Comparison of ENCODE assay signal across 11 mouse cellular contexts in genomic region chr7:79505876-79506530, GRCm38 (mm10). TPM values are rescaled to one million over a fixed set of nuclear protein-coding genes. Genes with fewer than 3 reads are reported as not detected.
DNase-seq lines count a peak whose midpoint lies in the region; ATAC-seq and TF ChIP-seq lines count a peak whose summit lies in the region.
"Had no signal": no experiment of that assay in that cellular context is flagged by ENCODE, and none has a peak within 500 bp of the region (broad histone marks: within the 10 kb centered on the region; RNA-seq: fewer than 3 reads in every experiment).

No protein-coding gene starts in this region.

- H3K36me3 ChIP-seq in ES-E14 (ENCODE audit: control insufficient read depth, insufficient read depth, low read length, poor library complexity, severe bottlenecking) = no peaks in the 10 kb centered on the region; the same call in 1 of the 2 replicates
- peaks cover 62% of the 10 kb centered on the region for H3K36me3 ChIP-seq in forebrain, embryonic 13.5 days (ENCODE audit: poor library complexity, severe bottlenecking)
- H3K36me3 ChIP-seq in midbrain, embryonic 11.5 days (ENCODE audit: control insufficient read depth, insufficient read depth, low read length) = no peaks in the 10 kb centered on the region
- H3K36me3 ChIP-seq: liver, embryonic 13.5 days had no signal

- no peaks in the 10 kb centered on the region for H3K9me3 ChIP-seq in ES-E14 (ENCODE audit: control insufficient read depth, insufficient read depth, low read depth, low read length)
- H3K9me3 ChIP-seq in forebrain, embryonic 13.5 days (replicated peaks) = no peaks in the 10 kb centered on the region
- no peaks in the 10 kb centered on the region for H3K9me3 ChIP-seq in midbrain, embryonic 11.5 days (ENCODE audit: control insufficient read depth, low read length)
- H3K9me3 ChIP-seq: liver, embryonic 13.5 days had no signal

- peak overlapping the region; percentile 64 to 68; a peak in 2 of 4 replicates for H3K4me3 ChIP-seq in ES-E14 (ENCODE audit: insufficient read depth in 1 of 2, low read depth in 1 of 2, low read length in 2 of 2, poor library complexity in 1 of 2, severe bottlenecking in 1 of 2)
- H3K4me3 ChIP-seq in forebrain, embryonic 13.5 days = peak overlapping the region; percentile 99
- H3K4me3 ChIP-seq in midbrain, embryonic 11.5 days (ENCODE audit: low read depth, low read length) = peak overlapping the region; percentile 76

- peaks cover 0 to 12% of the 10 kb centered on the region in 2 experiments; a peak in 2 of 4 replicates for H3K4me1 ChIP-seq in ES-E14 (ENCODE audit: control insufficient read depth in 2 of 2, insufficient read depth in 2 of 2, low read length in 2 of 2, poor library complexity in 1 of 2)
- H3K4me1 ChIP-seq in forebrain, embryonic 13.5 days = peaks cover 60% of the 10 kb centered on the region
- peaks cover 51% of the 10 kb centered on the region for H3K4me1 ChIP-seq in midbrain, embryonic 11.5 days (ENCODE audit: control insufficient read depth, insufficient read depth, low read length)

- H3K9ac ChIP-seq in ES-E14 (ENCODE audit: insufficient read depth, low read depth, low read length, poor library complexity, severe bottlenecking) = no peak overlapping the region
- peak overlapping the region; percentile 100 for H3K9ac ChIP-seq in forebrain, embryonic 13.5 days
- H3K9ac ChIP-seq in midbrain, embryonic 11.5 days (ENCODE audit: low read length) = peak overlapping the region; percentile 97
- H3K9ac ChIP-seq: liver, embryonic 13.5 days had no signal

- H3K4me2 ChIP-seq in forebrain, embryonic 13.5 days = peak overlapping the region; percentile 99
- H3K4me2 ChIP-seq in midbrain, embryonic 11.5 days = peak overlapping the region; percentile 58

- ATAC-seq in forebrain, embryonic 13.5 days = peak; percentile 65
- ATAC-seq in midbrain, embryonic 11.5 days (ENCODE audit: low FRiP score) = peak; percentile 86
- no peak for ATAC-seq in megakaryocyte-erythroid progenitor cell, adult 5-6 weeks (replicated peaks; ENCODE audit: low FRiP score, low TSS enrichment, poor library complexity, severe bottlenecking)
- ATAC-seq: intestine, embryonic 16.5 days; Patski had no signal

- in situ Hi-C loops in ES-E14 (cut with MboI; ENCODE audit: low sequenced_read_pairs in 2 of 2, unreplicated experiment in 2 of 2) = no loop called here

- no peak overlapping the region for H3K27ac ChIP-seq in ES-E14 (ENCODE audit: insufficient read depth, low read depth, low read length, poor library complexity, severe bottlenecking)
- peak overlapping the region; percentile 100 for H3K27ac ChIP-seq in forebrain, embryonic 13.5 days
- H3K27ac ChIP-seq in midbrain, embryonic 11.5 days (ENCODE audit: low read depth, low read length) = peak overlapping the region; percentile 95
- H3K27ac ChIP-seq: liver, embryonic 13.5 days had no signal

- WGBS in forebrain, embryonic 13.5 days = under 1% methylated on average over 28 of the region's 28 CpGs
- under 1% methylated on average over 28 of the region's 28 CpGs for WGBS in midbrain, embryonic 11.5 days

- no peaks in the 10 kb centered on the region for H3K27me3 ChIP-seq in forebrain, embryonic 13.5 days
- H3K27me3 ChIP-seq in midbrain, embryonic 11.5 days (ENCODE audit: control insufficient read depth, insufficient read depth, low read length) = peaks cover 92% of the 10 kb centered on the region

- DNase-seq in ES-E14 (ENCODE audit: low read depth, low spot score) = no peak
- peak; percentile 66 for DNase-seq in cerebellum, adult 9-10 months
- peak; percentile 97 for DNase-seq in midbrain, embryonic 11.5 days (ENCODE audit: low spot score, missing footprints)
- no peak for DNase-seq in thymus, postnatal 0 days (ENCODE audit: low spot score)
- DNase-seq in urinary bladder, adult 2 months (ENCODE audit: low spot score) = no peak
- DNase-seq: gastrocnemius, postnatal 14 days; liver, embryonic 13.5 days had no signal

TF ChIP-seq in ES-E14, 5 proteins besides CTCF, POLR2A, EP300 and RAD21:
- no peak for TF ChIP-seq ZC3H11A (IDR thresholded peaks at IDR 0.05; ENCODE audit: borderline replicate concordance, low read depth, low read length)

RNA-seq across cellular contexts. Expression of gene Polg, which starts 39.8 kb away (rescaled TPM):
- 163 and 240 TPM in 2 replicates for total RNA-seq in ES-E14 (2012; rRNA removed)
- polyA plus RNA-seq in forebrain, embryonic 13.5 days (2015; fragmentation: Nextera tagmentation; extraction: Ambion mirVana) = 29.7 and 30.4 TPM in 2 replicates
- polyA plus RNA-seq in midbrain, embryonic 11.5 days (2014; fragmentation: Nextera tagmentation; extraction: Ambion mirVana) = 24.0 and 26.7 TPM in 2 replicates
- total RNA-seq in megakaryocyte-erythroid progenitor cell, adult 5-6 weeks (2014; fragmentation: Nextera tagmentation) = 41.8 and 77.5 TPM in 2 replicates
- total RNA-seq in megakaryocyte-erythroid progenitor cell, adult 5-6 weeks (2017) = 40.8 and 90.7 TPM in 2 replicates
- 38.5 and 40.4 TPM in 2 replicates for polyA plus RNA-seq in thymus, postnatal 0 days (2015; fragmentation: Nextera tagmentation; extraction: Ambion mirVana)
- 50.9 and 56.0 TPM in 2 replicates for polyA plus RNA-seq in urinary bladder, adult 2 months (2012; rRNA removed)

Comparison
In these comparisons a context has a peak if more than half of its experiments do, and no peak if none do; other contexts are left out.
1. DNase-seq: peak in cerebellum, adult 9-10 months (single experiment) and midbrain, embryonic 11.5 days (single experiment); none in ES-E14 (single experiment), thymus, postnatal 0 days (single experiment) and urinary bladder, adult 2 months (single experiment).
2. Peak in every context shown above with its lines, with median percentiles within 50 percentile points of each other: H3K4me3 ChIP-seq.